Mouse (Mus musculus) cerebellum, adult 2 months (tissue): ENCODE data around the gene Ccdc114. TPM values are rescaled to one million over a fixed set of nuclear protein-coding genes. Genes with fewer than 3 reads are reported as not detected.
"Not testable (repeated sequence)": the region's sequence is repeated elsewhere in the genome, so short reads cannot be mapped to it uniquely, and the experiment has no call there.

Experiments used
- DNase-seq, 2 experiments: peaks; one replicate each; pipeline ENCODE4 v3.0.0; 2021
- H3K27ac ChIP-seq: fragments of 200-500 bp; 2 replicates; pipeline ENCODE4 v1.5.1; 2012; ENCODE audit warnings: low read length, control low read depth, inconsistent platforms; ENCODE audit not compliant: insufficient read depth
- H3K27me3 ChIP-seq: fragments of 200-500 bp; 2 replicates; pipeline ENCODE4 v1.6.1; 2012; ENCODE audit warnings: inconsistent platforms, mild to moderate bottlenecking, low read length, moderate library complexity; ENCODE audit not compliant: control insufficient read depth, insufficient read depth
- H3K4me1 ChIP-seq: fragments of 200-500 bp; 2 replicates; pipeline ENCODE4 v1.6.1; 2011; ENCODE audit warnings: low read length; ENCODE audit not compliant: control insufficient read depth, insufficient read depth
- H3K4me3 ChIP-seq: fragments of 200-500 bp; replicated peaks from 2 replicates; pipeline ENCODE3; 2011; ENCODE audit warnings: mild to moderate bottlenecking, low read depth, low read length, control low read depth; ENCODE audit not compliant: insufficient read depth
- CTCF ChIP-seq: fragments of 200-500 bp; IDR thresholded peaks from 2 replicates; pipeline ENCODE4 v1.5.1; 2011; ENCODE audit warnings: low read depth, mild to moderate bottlenecking, control low read depth, low read length, moderate library complexity, borderline replicate concordance; ENCODE audit not compliant: insufficient read depth
- POLR2A ChIP-seq: fragments of 200-500 bp; IDR thresholded peaks from 2 replicates; pipeline ENCODE4 v1.6.1; 2011; ENCODE audit warnings: low read length, control low read depth, borderline replicate concordance; ENCODE audit not compliant: insufficient read depth
- WGBS: fragments of 180-500 bp; shearing (Covaris S2); methylation state at CpG from one replicate; pipeline ENCODE4 v1.1.7; 2018; 5-methylcytosine and 5-hydroxymethylcytosine counted together
- polyA plus RNA-seq: library from polyadenylated mRNA; depleted of rRNA; stranded (reverse); fragments of >200 nt; gene quantifications from 2 replicates; pipeline ENCODE4 v1.2.3, GENCODE M21; 2012

Gene Ccdc114
- polyA plus RNA-seq, 1 experiment: 3.4 TPM

DNA sequence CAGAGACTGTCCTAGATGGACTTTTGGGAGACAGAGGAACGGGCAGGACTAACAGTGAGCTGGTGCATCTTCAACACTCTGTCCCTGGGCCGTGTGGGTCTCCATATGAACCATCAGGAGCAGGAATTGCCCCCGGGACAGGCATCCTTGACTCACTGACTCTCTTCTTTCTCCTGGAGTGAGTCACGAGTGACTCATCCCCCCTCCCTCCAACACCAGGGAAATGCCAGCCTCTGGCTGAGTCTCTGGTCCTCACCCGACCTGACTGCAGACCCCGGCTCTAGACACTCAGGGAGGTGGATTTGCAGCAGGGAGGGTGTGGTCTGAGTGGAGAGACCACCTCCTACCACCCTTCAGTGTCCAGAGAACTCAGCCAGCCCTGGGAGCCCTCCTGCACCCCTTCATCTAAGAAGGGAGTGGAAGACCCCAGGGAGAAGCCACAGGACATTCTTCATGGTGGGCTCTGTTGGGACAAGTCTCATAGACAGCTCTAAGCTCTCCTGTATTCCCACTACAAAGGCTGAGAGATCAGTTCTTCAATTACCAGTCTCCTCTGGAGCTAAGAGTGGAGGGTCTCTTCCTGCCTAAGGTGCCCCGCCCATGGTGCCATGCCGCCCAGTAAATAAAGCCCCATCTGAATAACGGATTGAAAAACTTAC is 3.2 kb upstream of the Ccdc114 start:
- TF ChIP-seq POLR2A: no peak
- TF ChIP-seq CTCF: no peak
- no peaks in the 10 kb centered on the region for H3K27me3 ChIP-seq
- no peak overlapping the region for H3K4me3 ChIP-seq
- whole genome bisulfite sequencing: 47% methylated on average over 9 of the region's 9 CpGs
- DNase-seq: no peak
- H3K27ac ChIP-seq: no peak overlapping the region
- no peaks in the 10 kb centered on the region for H3K4me1 ChIP-seq

DNA sequence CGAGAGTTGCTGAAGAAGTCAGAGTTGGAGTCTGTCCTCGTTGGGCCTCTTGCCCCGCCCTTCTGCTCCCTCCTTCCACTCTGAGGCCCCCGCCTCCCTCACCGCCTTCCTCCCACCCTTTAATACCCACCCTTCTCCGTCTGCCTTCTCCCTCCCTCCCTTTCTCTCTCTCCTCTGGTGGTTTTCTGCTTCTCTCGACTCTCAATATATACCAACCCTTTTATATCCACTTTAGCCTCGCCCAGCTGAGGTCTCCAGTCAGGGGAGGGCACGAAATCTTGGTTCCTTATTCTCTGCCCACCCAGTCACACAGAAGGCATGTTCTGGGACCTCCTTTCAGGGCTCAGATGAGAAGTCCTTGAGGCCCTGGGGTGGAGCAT is 2.6 kb upstream of the Ccdc114 start, which contains the start of gene Emp3:
Gene Emp3 (minus strand): TSS at position 163 of the 380 bp plus-strand sequence.
- TF ChIP-seq POLR2A (no peak), CTCF (no peak)
- WGBS: 47% methylated on average over 9 of the region's 9 CpGs
- Histone ChIP-seq H3K4me1 (no peaks in the 10 kb centered on the region), H3K27me3 (no peaks in the 10 kb centered on the region), H3K4me3 (no peak within 1 kb of the TSS), H3K27ac (no peak within 1 kb of the TSS)
- no peak for DNase-seq

DNA sequence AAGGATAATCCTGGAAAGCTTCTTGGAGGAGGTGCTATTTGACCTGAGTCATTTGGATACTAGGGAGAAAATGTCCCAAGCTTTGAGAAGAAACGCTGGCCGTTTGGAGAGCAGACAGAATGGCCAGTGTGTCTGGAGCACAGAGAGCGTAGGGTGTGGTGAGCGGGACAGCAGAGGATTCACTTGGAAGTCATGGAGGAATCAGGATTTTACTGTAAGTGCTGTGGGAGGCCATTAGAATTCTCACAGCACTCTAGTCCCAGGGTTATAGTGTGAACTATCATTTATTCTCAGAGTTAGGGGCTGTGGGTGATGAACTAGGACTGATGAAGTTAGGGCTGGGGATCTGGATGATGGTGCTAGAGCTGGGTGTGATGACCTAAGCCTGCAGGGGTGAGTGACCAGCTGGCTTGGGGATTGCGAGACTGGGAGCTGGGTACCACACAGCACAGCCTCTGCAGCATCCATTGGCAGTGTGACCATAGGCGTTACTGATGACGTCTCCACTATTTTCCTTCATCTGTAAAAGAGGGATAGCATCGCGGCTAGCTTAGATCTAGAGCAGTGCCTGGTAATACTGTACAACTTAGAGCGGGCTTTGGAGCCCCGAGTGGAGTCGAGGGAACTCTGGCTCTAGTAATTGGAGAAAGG is 1.8 kb upstream of the Ccdc114 start:
- Histone ChIP-seq H3K4me3 (no peak overlapping the region), H3K27me3 (no peaks in the 10 kb centered on the region), H3K27ac (no peak overlapping the region), H3K4me1 (no peaks in the 10 kb centered on the region)
- TF ChIP-seq POLR2A (no peak), CTCF (no peak)
- DNase-seq: no peak
- 82% methylated on average over 12 of the region's 12 CpGs for WGBS

DNA sequence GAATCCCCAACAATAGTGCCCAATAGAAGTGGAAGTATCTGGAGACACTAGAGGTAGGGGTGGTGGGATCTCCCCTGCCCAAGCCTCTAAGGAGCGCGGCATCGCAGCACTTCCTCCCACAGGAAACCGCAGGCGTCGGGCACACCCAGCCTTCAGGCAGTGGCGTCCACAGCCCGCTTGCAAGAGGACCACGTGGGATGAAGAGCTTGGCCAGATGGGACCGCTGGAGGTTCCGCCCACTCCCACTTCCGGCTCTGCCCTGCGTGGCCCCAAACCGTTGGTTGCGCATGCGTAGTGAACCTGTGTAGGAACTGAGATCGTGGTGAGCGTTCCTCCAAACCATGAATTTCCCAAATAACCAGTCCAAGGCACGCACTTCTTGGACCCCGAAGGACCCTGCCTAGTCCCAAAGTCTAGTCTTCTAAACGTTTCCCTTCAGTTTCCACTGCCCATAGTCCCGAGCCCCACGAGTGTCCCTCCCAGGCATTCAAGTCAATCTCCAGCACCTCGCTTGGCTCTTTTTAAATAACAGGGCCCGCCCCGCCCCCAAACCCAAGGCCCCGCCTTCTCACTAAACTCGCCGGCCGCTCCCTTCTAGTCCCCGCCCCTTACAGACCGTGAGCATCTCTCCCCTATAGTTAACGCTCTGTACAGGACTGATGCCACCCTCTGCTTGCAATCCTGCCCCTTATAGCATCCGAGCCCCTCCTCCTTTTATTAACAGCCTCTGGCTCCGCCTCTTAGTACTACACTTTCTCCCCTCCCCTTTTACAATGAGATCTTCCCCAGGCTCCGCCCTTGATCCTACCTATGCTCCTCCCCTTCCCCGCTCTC is 727 bp upstream of the Ccdc114 start:
- H3K27ac ChIP-seq: peak overlapping the region; percentile 54; the same call in 1 of the 2 replicates
- H3K4me1 ChIP-seq: no peaks in the 10 kb centered on the region
- peak; percentile 58; the same call in 1 of the 2 replicates for TF ChIP-seq POLR2A
- no peak for TF ChIP-seq CTCF
- DNase-seq: peak; percentile 84 to 85
- no peaks in the 10 kb centered on the region for H3K27me3 ChIP-seq
- WGBS: 2% methylated on average over 37 of the region's 37 CpGs
- peak overlapping the region; percentile 90 for H3K4me3 ChIP-seq

DNA sequence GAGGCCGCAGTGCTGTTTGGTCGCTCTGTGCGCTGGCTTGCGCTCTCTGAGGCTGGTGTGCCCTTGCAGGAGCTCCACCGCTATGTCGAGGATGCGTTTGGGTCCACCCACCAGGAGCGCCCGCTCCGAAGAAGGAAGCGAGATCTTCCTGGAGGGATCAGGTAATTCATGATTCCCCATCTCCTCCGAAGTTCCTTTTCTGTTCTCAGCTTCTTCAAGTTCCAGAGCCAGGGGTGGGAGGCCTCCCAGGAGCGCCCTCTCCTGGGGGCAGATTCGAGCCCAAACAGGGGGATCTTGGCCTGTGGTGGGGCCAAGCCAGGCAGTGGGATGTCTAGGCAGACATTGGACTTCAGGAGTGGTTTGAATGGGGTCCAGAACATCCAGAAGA is 551 bp downstream of the Ccdc114 start:
- no peak for TF ChIP-seq POLR2A
- TF ChIP-seq CTCF: no peak
- H3K4me3 ChIP-seq: no peak overlapping the region
- no peaks in the 10 kb centered on the region for H3K27me3 ChIP-seq
- no peak for DNase-seq
- no peak overlapping the region for H3K27ac ChIP-seq
- 0 out of 2 replicates have a peak, but pooled peaks cover 3% of the 10 kb centered on the region for H3K4me1 ChIP-seq
- 38% methylated on average over 14 of the region's 14 CpGs for WGBS

DNA sequence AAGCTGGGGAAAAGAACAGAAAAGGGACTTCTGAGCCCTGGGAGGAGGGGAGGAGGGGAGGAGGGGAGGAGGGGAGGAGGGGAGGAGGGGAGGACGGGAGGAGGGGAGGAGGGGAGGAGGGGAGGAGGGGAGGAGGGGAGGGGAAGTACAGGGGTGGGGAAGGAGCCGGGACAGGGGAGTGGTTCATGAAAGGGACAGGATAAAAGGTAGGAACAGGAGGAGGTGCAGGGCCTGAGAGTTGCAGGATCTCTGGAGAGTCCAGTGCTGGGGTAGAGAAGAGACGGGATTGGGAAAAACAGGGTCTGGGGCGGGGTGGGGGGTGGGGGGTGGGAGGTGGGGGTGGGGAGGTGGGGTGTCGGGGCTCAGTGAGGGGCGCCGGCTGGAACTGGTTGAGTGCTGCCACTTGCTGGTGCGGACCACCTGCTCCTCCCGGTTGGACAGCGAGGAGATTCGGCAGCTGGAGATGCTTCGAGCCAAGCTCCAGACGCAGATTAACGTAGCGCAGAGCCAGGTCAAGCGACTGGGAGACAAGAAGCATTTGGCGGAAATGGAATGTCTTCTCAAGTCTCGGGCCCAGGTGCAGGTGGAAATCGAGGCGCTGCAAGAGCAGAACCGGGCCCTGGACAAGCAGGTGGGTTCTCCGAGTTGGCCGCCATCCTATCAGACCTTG is 4.9 kb downstream of the Ccdc114 start:
- no peak overlapping the region for H3K27ac ChIP-seq
- 0 out of 2 replicates have a peak, but pooled peaks cover 3% of the 10 kb centered on the region for H3K4me1 ChIP-seq
- WGBS: 10% methylated on average over 22 of the region's 23 CpGs
- no peak for DNase-seq
- no peaks in the 10 kb centered on the region for H3K27me3 ChIP-seq
- no peak overlapping the region for H3K4me3 ChIP-seq
- no peak for TF ChIP-seq CTCF
- TF ChIP-seq POLR2A: no peak

DNA sequence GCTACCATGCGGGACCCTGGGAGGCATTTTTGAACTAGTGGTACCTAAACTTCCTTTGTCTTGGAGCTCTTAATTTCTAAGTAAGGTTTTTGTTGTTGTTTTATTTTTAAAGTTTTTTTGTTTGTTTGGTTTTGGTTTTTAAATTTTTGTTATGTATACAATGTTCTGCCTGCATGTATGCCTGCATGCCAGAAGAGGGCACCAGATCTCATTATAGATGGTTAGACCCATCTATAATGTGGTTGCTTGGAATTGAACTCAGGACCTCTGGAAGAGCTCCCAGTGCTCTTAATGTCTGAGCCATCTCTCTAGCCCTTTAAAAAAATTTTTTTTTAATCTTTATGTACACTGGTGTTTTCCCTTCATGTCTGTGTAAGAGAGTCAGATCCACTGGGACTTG is 5.8 kb downstream of the Ccdc114 start:
- Histone ChIP-seq H3K27me3 (no peaks in the 10 kb centered on the region), H3K4me1 (0 out of 2 replicates have a peak, but pooled peaks cover 3% of the 10 kb centered on the region), H3K27ac (no peak overlapping the region), H3K4me3 (no peak overlapping the region)
- WGBS: 81% methylated on average over 1 of the region's 1 CpGs
- no peak for TF ChIP-seq POLR2A
- TF ChIP-seq CTCF: no peak
- no peak for DNase-seq

DNA sequence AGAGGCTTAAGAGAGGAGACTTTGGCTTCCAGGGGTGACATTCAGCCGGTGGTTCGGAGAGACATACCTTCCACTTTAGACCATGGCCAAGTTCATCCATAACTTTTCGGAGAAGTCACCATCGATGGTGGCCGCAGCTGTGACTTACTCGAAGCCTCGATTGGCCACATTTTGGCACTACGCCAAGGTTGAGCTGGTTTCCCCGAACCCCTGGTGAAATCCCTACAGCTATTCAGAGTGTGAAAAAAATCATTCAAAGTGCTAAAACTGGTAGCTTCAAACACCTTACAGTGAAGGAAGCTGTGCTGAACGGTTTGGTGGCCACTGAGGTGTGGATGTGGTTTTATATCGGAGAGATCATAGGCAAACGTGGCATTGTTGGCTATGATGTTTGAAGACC is 9.9 kb downstream of the Ccdc114 start:
- 65% methylated on average over 12 of the region's 12 CpGs for WGBS
- DNase-seq: not testable (repeated sequence)

More for the DNA sequence above, 9.9 kb downstream of the Ccdc114 start:
- not testable (repeated sequence) for H3K27ac ChIP-seq, H3K4me3 ChIP-seq, H3K27me3 ChIP-seq, H3K4me1 ChIP-seq
